Mouse (Mus musculus) bone marrow macrophage, adult 2 months (primary cell): ENCODE results near the gene Snapin.

Experiments used
- CTCF ChIP-seq: IDR thresholded peaks from 2 replicates; pipeline ENCODE4 v1.5.1; 2012; ENCODE audit warnings: low read depth, mild to moderate bottlenecking, low read length, moderate library complexity
- POLR2A ChIP-seq: IDR thresholded peaks from 2 replicates; pipeline ENCODE4 v1.6.1; 2012; ENCODE audit warnings: mild to moderate bottlenecking, low read depth, low read length, borderline replicate concordance

DNA sequence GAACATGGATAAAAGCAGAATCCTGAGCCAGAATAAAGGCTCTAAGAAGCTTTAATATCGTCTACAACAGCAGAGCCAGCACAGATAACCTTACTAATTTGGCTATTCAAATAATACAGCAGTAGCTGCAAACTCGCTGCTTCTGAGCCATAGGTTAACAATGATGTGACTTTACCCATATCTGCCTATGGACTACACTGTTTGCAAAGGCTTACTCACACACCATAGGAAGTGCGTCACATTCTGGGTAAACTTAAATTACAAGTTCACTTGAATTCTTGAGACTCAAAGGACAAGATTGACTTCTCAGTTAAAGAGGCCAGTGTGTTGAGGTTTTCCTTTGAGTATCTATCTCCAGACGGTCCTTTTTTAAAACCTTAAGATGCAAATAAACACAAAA, 12.6 kb upstream of the Snapin start:
- no peak for TF ChIP-seq CTCF
- TF ChIP-seq POLR2A, result no peak
